Mouse (Mus musculus) heart, embryonic 11.5 days (tissue): ENCODE data around the gene A430078G23Rik. TPM values are rescaled to one million over a fixed set of nuclear protein-coding genes. Genes with fewer than 3 reads are reported as not detected.

ENCODE experiments used
- ATAC-seq: fragments of 200-750 bp; cut with Nextera tagmentation; replicated peaks from 2 replicates; pipeline ENCODE4 v1.8.0; 2017; ENCODE audit warnings: moderate library complexity; ENCODE audit not compliant: insufficient number of reproducible peaks, low FRiP score, low TSS enrichment
- H3K27ac ChIP-seq: fragments of 300-500 bp; sonication (generic); 2 replicates; pipeline ENCODE4 v1.5.1; 2014; ENCODE audit warnings: mild to moderate bottlenecking, low read depth, low read length
- H3K27me3 ChIP-seq: fragments of 300-500 bp; sonication (generic); 2 replicates; pipeline ENCODE4 v1.6.1; 2014; ENCODE audit warnings: mild to moderate bottlenecking, low read length, mixed read lengths; ENCODE audit not compliant: control insufficient read depth, insufficient read depth
- H3K36me3 ChIP-seq: fragments of 300-500 bp; sonication (generic); 2 replicates; pipeline ENCODE4 v1.6.1; 2014; ENCODE audit warnings: mild to moderate bottlenecking, low read length, moderate library complexity, mixed read lengths; ENCODE audit not compliant: control insufficient read depth, insufficient read depth
- H3K4me1 ChIP-seq: fragments of 300-500 bp; sonication (generic); 2 replicates; pipeline ENCODE4 v1.6.1; 2014; ENCODE audit warnings: low read length; ENCODE audit not compliant: control insufficient read depth, insufficient read depth
- H3K4me2 ChIP-seq: fragments of 300-500 bp; sonication (generic); 2 replicates; pipeline ENCODE4 v1.6.1; 2014; ENCODE audit warnings: mild to moderate bottlenecking, moderate library complexity
- H3K4me3 ChIP-seq: fragments of 300-500 bp; sonication (generic); 2 replicates; pipeline ENCODE4 v1.5.1; 2014; ENCODE audit warnings: low read depth, low read length
- H3K9ac ChIP-seq: fragments of 300-500 bp; sonication (generic); 2 replicates; pipeline ENCODE4 v1.6.1; 2014; ENCODE audit warnings: mild to moderate bottlenecking, low read depth, low read length, moderate library complexity
- H3K9me3 ChIP-seq: fragments of 300-500 bp; sonication (generic); replicated peaks from 2 replicates; pipeline ENCODE4 v1.6.1; 2016; ENCODE audit warnings: low read length; ENCODE audit not compliant: control insufficient read depth
- WGBS: fragments of 180-500 bp; shearing (Covaris S2); extraction: QIAGEN DNeasy Blood & Tissue Kit; methylation state at CpG from one replicate; pipeline ENCODE4 v1.1.7; 2014; ENCODE audit not compliant: insufficient replicate concordance; 5-methylcytosine and 5-hydroxymethylcytosine counted together
- polyA plus RNA-seq: library from polyadenylated mRNA; unstranded; fragments of >200 nt; fragmentation: Nextera tagmentation; extraction: Ambion mirVana; gene quantifications from 2 replicates; pipeline ENCODE4 v1.2.1, GENCODE M21; 2014

The A430078G23Rik gene
- polyA plus RNA-seq, 1 experiment from 2014 or later, result 0.10 TPM

GRCm38 (mm10) chr8:3355586-3355985 is 2.4 kb downstream of the A430078G23Rik start:
- Histone ChIP-seq H3K4me1 (no peaks in the 10 kb centered on the region), H3K9me3 (no peaks in the 10 kb centered on the region), H3K9ac (no peak overlapping the region), H3K36me3 (no peaks in the 10 kb centered on the region), H3K4me2 (no peak overlapping the region), H3K4me3 (no peak overlapping the region), H3K27me3 (0 out of 2 replicates have a peak, but pooled peaks cover 3% of the 10 kb centered on the region), H3K27ac (no peak overlapping the region)
- ATAC-seq, result no peak
- WGBS, result 82% methylated on average over 6 of the region's 6 CpGs

DNA sequence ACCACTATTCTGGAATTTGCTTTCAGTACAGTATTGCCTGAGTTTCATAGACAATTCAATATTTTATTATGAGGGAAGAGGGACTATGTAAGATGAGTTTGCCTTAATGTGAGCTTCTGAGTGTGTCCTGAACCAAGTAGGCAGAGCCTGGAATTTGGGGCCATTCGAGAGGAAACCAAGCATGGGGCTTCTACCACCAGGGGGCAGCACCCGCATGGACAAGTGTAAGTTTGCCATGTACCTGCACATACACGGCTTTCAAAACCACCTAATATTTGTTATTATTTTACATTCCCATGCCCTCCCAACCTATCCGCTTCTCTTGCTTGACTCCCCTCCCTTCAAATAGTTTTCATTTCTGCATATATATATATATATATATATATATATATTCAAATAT is 4.8 kb downstream of the A430078G23Rik start:
- no peak overlapping the region for H3K4me3 ChIP-seq
- 0 out of 2 replicates have a peak, but pooled peaks cover 3% of the 10 kb centered on the region for H3K27me3 ChIP-seq
- H3K9ac ChIP-seq, result no peak overlapping the region
- ATAC-seq, result no peak
- H3K36me3 ChIP-seq, result no peaks in the 10 kb centered on the region
- H3K4me1 ChIP-seq, result no peaks in the 10 kb centered on the region
- 7% methylated on average over 4 of the region's 4 CpGs for WGBS
- H3K27ac ChIP-seq, result no peak overlapping the region
- no peaks in the 10 kb centered on the region for H3K9me3 ChIP-seq
- H3K4me2 ChIP-seq, result no peak overlapping the region

- Histone ChIP-seq H3K4me1 (no peaks in the 10 kb centered on the region), H3K36me3 (no peaks in the 10 kb centered on the region), H3K4me3 (no peak overlapping the region), H3K9me3 (no peaks in the 10 kb centered on the region), H3K9ac (no peak overlapping the region), H3K27ac (no peak overlapping the region), H3K27me3 (no peaks in the 10 kb centered on the region), H3K4me2 (no peak overlapping the region)
- WGBS, result 71% methylated on average over 5 of the region's 5 CpGs
- ATAC-seq, result no peak
Measured at GRCm38 (mm10) chr8:3367086-3367485, 13.9 kb downstream of the A430078G23Rik start.

DNA sequence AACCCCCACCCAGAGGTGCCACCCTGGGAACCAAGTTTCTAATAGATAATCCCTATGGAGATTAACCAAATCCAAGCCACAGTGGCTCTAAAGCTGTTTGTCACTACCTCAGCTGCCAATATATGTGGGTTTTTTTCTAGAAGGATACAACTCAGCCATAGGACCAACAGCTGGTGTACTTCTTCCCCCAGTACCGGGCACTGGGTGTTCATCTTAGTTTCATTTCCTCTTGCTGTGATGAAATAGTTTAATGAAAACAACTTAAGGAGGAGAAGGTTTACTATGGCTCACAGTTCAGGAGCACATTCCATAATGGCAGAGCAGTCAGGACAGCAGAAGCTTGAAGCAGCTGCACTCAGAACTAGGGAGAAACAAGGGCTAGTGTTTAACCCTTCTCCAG is 14.9 kb downstream of the A430078G23Rik start:
- ATAC-seq, result no peak
- Histone ChIP-seq H3K4me3 (no peak overlapping the region), H3K4me2 (no peak overlapping the region), H3K36me3 (no peaks in the 10 kb centered on the region), H3K9me3 (no peaks in the 10 kb centered on the region), H3K9ac (no peak overlapping the region), H3K4me1 (no peaks in the 10 kb centered on the region), H3K27me3 (no peaks in the 10 kb centered on the region), H3K27ac (no peak overlapping the region)
- WGBS, result 67% methylated on average over 1 of the region's 1 CpGs

DNA sequence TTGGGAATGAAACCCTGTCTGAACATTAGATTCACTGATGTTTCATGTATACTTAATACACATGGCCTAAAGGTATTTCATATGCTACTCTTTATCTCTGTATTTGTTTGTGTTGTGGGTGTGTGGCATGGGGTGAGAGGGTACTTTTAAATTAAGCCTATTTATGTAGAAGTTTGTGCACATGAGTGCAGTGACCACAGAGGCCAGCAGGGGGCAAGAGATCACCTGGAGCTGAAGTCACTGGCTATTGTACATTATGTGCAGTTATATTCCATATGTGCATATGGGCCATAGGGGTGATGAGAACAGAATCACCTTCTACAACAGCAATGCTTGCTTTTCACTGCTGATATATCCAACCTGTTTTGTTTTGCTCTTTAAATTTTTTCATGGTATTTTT is 22.5 kb downstream of the A430078G23Rik start:
- Histone ChIP-seq H3K4me3 (no peak overlapping the region), H3K36me3 (no peaks in the 10 kb centered on the region), H3K9me3 (no peaks in the 10 kb centered on the region), H3K27me3 (no peaks in the 10 kb centered on the region), H3K4me1 (no peaks in the 10 kb centered on the region), H3K9ac (no peak overlapping the region), H3K27ac (no peak overlapping the region), H3K4me2 (no peak overlapping the region)
- ATAC-seq, result no peak

DNA sequence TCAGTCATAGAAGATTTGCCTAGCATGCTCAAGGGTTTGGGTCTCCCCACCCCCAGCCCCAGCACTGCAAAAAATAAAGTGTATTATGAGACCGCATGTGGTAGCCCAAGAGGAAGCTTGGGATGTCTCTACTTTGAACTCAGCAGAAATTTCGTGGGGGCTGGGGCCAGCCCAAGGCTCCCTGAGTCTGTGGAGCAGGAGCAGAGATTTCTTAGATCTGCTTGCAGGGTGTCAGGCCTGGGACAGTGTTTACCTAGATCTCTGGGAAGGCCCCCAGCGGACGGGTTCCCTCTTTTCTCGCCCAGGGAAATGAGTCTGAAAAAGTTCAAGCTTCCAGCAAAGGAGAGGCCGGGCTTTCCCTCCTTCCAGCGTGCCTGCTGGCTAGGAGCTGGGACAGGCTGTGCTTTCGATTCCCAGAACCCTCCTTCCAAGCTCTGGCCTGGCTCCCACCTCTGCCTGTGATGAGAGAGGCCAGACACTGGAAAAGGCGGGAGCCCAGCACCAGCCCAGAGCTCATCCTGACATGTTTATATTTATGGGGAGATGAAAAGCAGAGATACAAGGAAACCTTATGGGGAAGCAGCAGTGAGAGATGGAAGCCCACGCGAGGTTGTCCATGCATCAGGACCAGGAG is 23.5 kb downstream of the A430078G23Rik start:
- no peak overlapping the region for H3K9ac ChIP-seq
- H3K9me3 ChIP-seq, result no peaks in the 10 kb centered on the region
- no peaks in the 10 kb centered on the region for H3K4me1 ChIP-seq
- WGBS, result 52% methylated on average over 11 of the region's 11 CpGs
- no peak overlapping the region for H3K4me2 ChIP-seq
- H3K4me3 ChIP-seq, result no peak overlapping the region
- no peak overlapping the region for H3K27ac ChIP-seq
- no peaks in the 10 kb centered on the region for H3K27me3 ChIP-seq
- ATAC-seq, result no peak
- no peaks in the 10 kb centered on the region for H3K36me3 ChIP-seq

- no peak for ATAC-seq
- no peak overlapping the region for H3K4me3 ChIP-seq
Measured at GRCm38 (mm10) chr8:3387286-3387685, 34.1 kb downstream of the A430078G23Rik start.

DNA sequence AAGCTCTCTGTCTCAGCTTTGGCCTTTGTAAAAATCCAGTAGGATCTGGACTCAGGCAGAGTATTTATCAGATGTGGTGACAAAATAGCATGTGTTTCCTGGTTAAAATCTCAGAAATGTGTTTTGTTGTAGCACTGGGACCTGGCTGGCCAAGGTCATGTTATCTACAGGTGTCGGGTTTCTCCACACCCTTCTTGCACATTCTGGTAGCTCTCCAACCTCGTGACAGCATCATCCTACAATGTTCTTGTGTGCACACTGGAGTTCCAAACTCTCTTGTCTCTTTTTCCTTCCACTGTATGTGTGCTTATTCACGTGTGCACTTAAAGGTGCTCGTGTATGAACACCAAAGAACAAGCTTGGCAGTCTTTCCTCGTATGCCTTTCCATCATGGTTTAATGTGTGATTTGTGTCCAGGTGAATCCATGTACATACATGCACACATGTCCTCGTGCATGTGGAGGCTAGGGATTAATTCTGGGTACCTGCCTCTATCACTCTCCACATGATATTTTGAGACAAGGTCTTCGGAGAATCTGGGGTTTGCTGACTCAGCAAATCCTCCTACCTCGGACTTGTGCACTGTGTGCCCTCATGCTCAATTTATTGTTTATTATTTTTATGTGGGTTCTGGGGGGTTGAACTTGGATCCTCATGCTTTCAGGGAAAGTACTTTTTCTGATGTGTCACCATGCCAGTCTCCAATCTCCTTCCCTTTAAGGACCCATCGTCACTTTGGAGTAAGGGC is 35.5 kb downstream of the A430078G23Rik start:
- Histone ChIP-seq H3K4me3 (no peak overlapping the region), H3K4me1 (peaks cover 4% of the 10 kb centered on the region; the same call in 1 of the 2 replicates), H3K4me2 (no peak overlapping the region), H3K9ac (no peak overlapping the region), H3K36me3 (no peaks in the 10 kb centered on the region), H3K27me3 (no peaks in the 10 kb centered on the region), H3K27ac (no peak overlapping the region), H3K9me3 (no peaks in the 10 kb centered on the region)
- no peak for ATAC-seq
- 64% methylated on average over 9 of the region's 9 CpGs for WGBS

More at GRCm38 (mm10) chr8:3387286-3387685, 34.1 kb downstream of the A430078G23Rik start:
- Histone ChIP-seq H3K4me1 (peaks cover 1% of the 10 kb centered on the region; the same call in 1 of the 2 replicates), H3K9ac (no peak overlapping the region), H3K27me3 (no peaks in the 10 kb centered on the region), H3K4me2 (no peak overlapping the region), H3K27ac (no peak overlapping the region), H3K9me3 (no peaks in the 10 kb centered on the region), H3K36me3 (no peaks in the 10 kb centered on the region)
- 34% methylated on average over 6 of the region's 6 CpGs for whole genome bisulfite sequencing

GRCm38 (mm10) chr8:3389506-3389905 is 36.3 kb downstream of the A430078G23Rik start:
- H3K4me2 ChIP-seq, result no peak overlapping the region

More at GRCm38 (mm10) chr8:3389506-3389905, 36.3 kb downstream of the A430078G23Rik start:
- ATAC-seq, result no peak
- Histone ChIP-seq H3K4me1 (peaks cover 9% of the 10 kb centered on the region), H3K9me3 (no peaks in the 10 kb centered on the region), H3K27ac (no peak overlapping the region), H3K4me3 (no peak overlapping the region), H3K36me3 (no peaks in the 10 kb centered on the region), H3K9ac (no peak overlapping the region), H3K27me3 (no peaks in the 10 kb centered on the region)
- 90% methylated on average over 1 of the region's 1 CpGs for WGBS
